8 mouse cellular contexts compared by ENCODE assay signal in the genomic region with DNA sequence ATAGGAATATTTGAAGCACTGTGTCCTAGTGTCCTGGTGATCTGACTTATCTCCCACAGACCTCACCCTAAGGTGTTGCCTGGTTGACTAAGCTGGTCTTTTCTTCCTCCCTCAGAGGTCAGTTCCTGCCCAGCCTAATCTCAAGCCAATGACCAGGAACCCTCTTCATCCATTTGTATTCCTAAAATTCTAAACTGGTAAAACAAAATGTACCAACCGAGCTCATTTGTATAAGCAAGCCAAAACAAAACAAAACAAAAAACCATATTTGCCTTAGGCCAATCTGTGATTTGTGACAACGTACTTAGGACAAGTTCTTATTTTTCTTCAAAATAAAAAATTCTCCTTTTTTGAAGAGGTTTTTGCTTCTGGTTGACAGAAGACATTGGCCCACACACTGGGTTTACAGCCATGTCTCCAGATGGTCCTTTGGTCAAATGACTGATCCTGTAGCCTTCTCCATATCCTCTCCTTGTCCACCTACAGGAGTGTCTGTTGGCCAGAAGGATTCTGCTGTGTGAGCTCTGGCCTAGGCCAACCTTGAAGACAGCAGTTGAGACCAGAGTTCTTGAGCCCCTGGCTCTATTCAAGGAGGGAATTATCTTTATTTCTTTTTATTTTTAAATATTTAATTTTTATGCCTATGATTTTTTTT. TPM values are rescaled to one million over a fixed set of nuclear protein-coding genes. Genes with fewer than 3 reads are reported as not detected.
DNase-seq lines count a peak whose midpoint lies in the region; ATAC-seq and TF ChIP-seq lines count a peak whose summit lies in the region.

No protein-coding gene starts in this region.

- peaks cover 50% of the 10 kb centered on the region for H3K4me1 ChIP-seq in lung, embryonic 16.5 days (replicated peaks; ENCODE audit: control insufficient read depth, insufficient read depth, low read length)
- peaks cover 9% of the 10 kb centered on the region for H3K4me1 ChIP-seq in limb, embryonic 11.5 days (ENCODE audit: control insufficient read depth, insufficient read depth, low read length)
- peaks cover 8% of the 10 kb centered on the region; the same call in 1 of the 2 replicates for H3K4me1 ChIP-seq in olfactory bulb, adult 2 months (ENCODE audit: control insufficient read depth, insufficient read depth, low read length)

- no peaks in the 10 kb centered on the region for H3K27me3 ChIP-seq in lung, embryonic 16.5 days (ENCODE audit: control insufficient read depth, insufficient read depth, low read depth, low read length)
- H3K27me3 ChIP-seq in limb, embryonic 11.5 days (ENCODE audit: control insufficient read depth, insufficient read depth, low read length) = no peaks in the 10 kb centered on the region

- no peak for TF ChIP-seq CTCF in olfactory bulb, adult 2 months (IDR thresholded peaks at IDR 0.05; ENCODE audit: insufficient read depth, low read depth, low read length)

- peak overlapping the region; percentile 82; the same call in 1 of the 2 replicates for H3K4me3 ChIP-seq in lung, embryonic 16.5 days (ENCODE audit: low read length)
- no peak overlapping the region for H3K4me3 ChIP-seq in limb, embryonic 11.5 days (ENCODE audit: low read depth, low read length)
- no peak overlapping the region for H3K4me3 ChIP-seq in olfactory bulb, adult 2 months (ENCODE audit: insufficient read depth, low read depth, low read length)

- no peak for ATAC-seq in lung, embryonic 16.5 days (ENCODE audit: low read depth)
- peak; percentile 60 for ATAC-seq in erythroid progenitor cell, adult 5-6 weeks (replicated peaks; ENCODE audit: low FRiP score, poor library complexity, severe bottlenecking)
- ATAC-seq in limb, embryonic 11.5 days (ENCODE audit: insufficient number of reproducible peaks, low FRiP score, low TSS enrichment, low read depth) = no peak; the same call in 1 of the 2 replicates

- no peak for DNase-seq in lung, adult 18-20 months
- DNase-seq in limb, embryonic 11.5 days (ENCODE audit: low spot score) = no peak
- no peak for DNase-seq in left cerebral cortex, adult 9 months (ENCODE audit: low spot score in 2 of 2)
- DNase-seq in gastrocnemius, postnatal 14 days = no peak
- DNase-seq in yolk sac, embryonic 10.5 days (ENCODE audit: low spot score) = no peak

- peak overlapping the region; percentile 97; the same call in 1 of the 2 replicates for H3K9ac ChIP-seq in lung, embryonic 16.5 days (ENCODE audit: low read length)
- peak overlapping the region; percentile 94; the same call in 1 of the 2 replicates for H3K9ac ChIP-seq in limb, embryonic 11.5 days (ENCODE audit: low read length)

- H3K9me3 ChIP-seq in lung, embryonic 16.5 days (ENCODE audit: control insufficient read depth, low read length) = no peaks in the 10 kb centered on the region
- no peaks in the 10 kb centered on the region for H3K9me3 ChIP-seq in limb, embryonic 11.5 days (ENCODE audit: control insufficient read depth, low read length)

- TF ChIP-seq POLR2A in olfactory bulb, adult 2 months (IDR thresholded peaks at IDR 0.05; ENCODE audit: insufficient read depth, low read depth, low read length) = no peak

- intact Hi-C loops in gastrocnemius, postnatal 14 days (cut with DNase I; ENCODE audit: low total_unique reads) = loop anchor here (10.0 kb wide), 1 partner anchor 89 kb away; no protein-coding TSS in a partner anchor

- H3K4me2 ChIP-seq in lung, embryonic 16.5 days (ENCODE audit: low read depth, low read length) = peak overlapping the region; percentile 65
- H3K4me2 ChIP-seq in limb, embryonic 11.5 days (ENCODE audit: low read depth, severe bottlenecking) = peak overlapping the region; percentile 37

- WGBS in lung, embryonic 16.5 days = 67% methylated on average over 2 of the region's 2 CpGs
- 80% methylated on average over 2 of the region's 2 CpGs for WGBS in limb, embryonic 11.5 days
- WGBS in olfactory bulb, adult 2 months = 75% methylated on average over 2 of the region's 2 CpGs

- peak overlapping the region; percentile 89 for H3K27ac ChIP-seq in lung, embryonic 16.5 days (ENCODE audit: low read length)
- no peak overlapping the region; the same call in 1 of the 2 replicates for H3K27ac ChIP-seq in limb, embryonic 11.5 days (replicated peaks; ENCODE audit: low read depth, low read length)
- H3K27ac ChIP-seq in olfactory bulb, adult 2 months (ENCODE audit: insufficient read depth, low read depth, low read length) = 0 out of 2 replicates have a peak overlapping the region, but pooled peaks have one; percentile 62

- H3K36me3 ChIP-seq in lung, embryonic 16.5 days (ENCODE audit: control insufficient read depth, insufficient read depth, low read length) = no peaks in the 10 kb centered on the region
- no peaks in the 10 kb centered on the region for H3K36me3 ChIP-seq in limb, embryonic 11.5 days (ENCODE audit: control insufficient read depth, insufficient read depth, low read length)

RNA-seq across cellular contexts. Expression of a gene that starts 0.8 kb away (rescaled TPM):
- polyA plus RNA-seq in lung, embryonic 16.5 days (2015; fragmentation: Nextera tagmentation; extraction: Ambion mirVana) = 1,001 and 1,063 TPM in 2 replicates
- total RNA-seq in erythroid progenitor cell, adult 5-6 weeks (2015; ENCODE audit: low replicate concordance) = 559 and 848 TPM in 2 replicates
- 487 and 545 TPM in 2 replicates for total RNA-seq in erythroid progenitor cell, adult 5-6 weeks (2017; ENCODE audit: low replicate concordance)
- 335 and 352 TPM in 2 replicates for polyA plus RNA-seq in limb, embryonic 11.5 days (2014; fragmentation: Nextera tagmentation; extraction: Ambion mirVana)
- polyA plus RNA-seq in olfactory bulb, adult 2 months (2012; ENCODE audit: insufficient read depth, insufficient read length, low replicate concordance, missing spikeins) = 469 and 510 TPM in 2 replicates
- 100 to 1,000 TPM; 330 to 339 TPM for total RNA-seq in gastrocnemius, postnatal 14 days (2021)
